Mouse (Mus musculus): ENCODE results near the gene Dhtkd1.

DNA sequence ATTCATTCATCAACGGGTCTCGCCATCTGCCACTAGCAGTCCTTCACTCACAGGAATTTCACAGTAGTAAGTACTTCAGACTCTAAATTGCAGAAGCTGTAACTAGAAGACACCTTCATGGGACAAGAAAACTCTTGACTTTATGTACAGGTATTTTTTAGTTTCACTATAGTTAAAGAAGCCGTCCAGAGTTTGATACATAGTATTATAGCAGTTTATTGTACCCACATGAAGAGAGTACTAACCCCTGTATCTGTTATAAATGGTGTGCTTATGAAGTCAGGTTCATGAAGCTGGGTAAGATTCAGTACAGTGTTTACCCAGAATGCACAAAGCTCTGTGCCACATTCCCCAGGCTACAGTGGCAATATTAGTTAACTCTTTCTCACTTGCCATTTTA is 79.8 kb downstream of the Dhtkd1 start, which contains the start of gene Gm13199:
- TF ChIP-seq CTCF (IDR thresholded peaks at IDR 0.05) (no peak), POLR2A (IDR thresholded peaks at IDR 0.05; ENCODE audit: insufficient read depth, low read depth, low read length) (no peak)

Data from heart, adult 2 months (tissue).